ENCODE assay signal across 28 mouse cellular contexts in genomic region chr10:44780381-44780958, GRCm38 (mm10).
"Had no signal": no experiment of that assay in that cellular context is flagged by ENCODE, and none has a peak within 500 bp of the region (broad histone marks: within the 10 kb centered on the region; RNA-seq: fewer than 3 reads in every experiment).

No protein-coding gene starts in this region.

- H3K36me3 ChIP-seq: limb, embryonic 10.5 days; limb, embryonic 12.5 days; limb, embryonic 13.5 days; limb, embryonic 15.5 days; liver, embryonic 12.5 days; liver, embryonic 13.5 days; liver, embryonic 15.5 days; lung, embryonic 15.5 days; midbrain, embryonic 10.5 days; midbrain, embryonic 12.5 days; midbrain, embryonic 13.5 days; midbrain, embryonic 15.5 days; neural tube, embryonic 12.5 days had no signal

- H3K4me1 ChIP-seq: limb, embryonic 13.5 days; limb, embryonic 15.5 days; liver, embryonic 12.5 days; liver, embryonic 13.5 days; liver, embryonic 15.5 days; lung, embryonic 15.5 days; megakaryocyte, embryonic 14.5 days; midbrain, embryonic 12.5 days; midbrain, embryonic 13.5 days; midbrain, embryonic 15.5 days; neural tube, embryonic 12.5 days had no signal

- H3K27ac ChIP-seq: limb, embryonic 10.5 days; limb, embryonic 12.5 days; limb, embryonic 13.5 days; limb, embryonic 15.5 days; liver, embryonic 12.5 days; liver, embryonic 13.5 days; liver, embryonic 14.5 days; liver, embryonic 15.5 days; lung, embryonic 15.5 days; macrophage; midbrain, embryonic 10.5 days; midbrain, embryonic 12.5 days; midbrain, embryonic 13.5 days; midbrain, embryonic 15.5 days; neural tube, embryonic 12.5 days had no signal

- H3K9me3 ChIP-seq: limb, embryonic 10.5 days; limb, embryonic 12.5 days; limb, embryonic 13.5 days; limb, embryonic 15.5 days; liver, embryonic 12.5 days; liver, embryonic 13.5 days; liver, embryonic 15.5 days; lung, embryonic 15.5 days; midbrain, embryonic 10.5 days; midbrain, embryonic 12.5 days; midbrain, embryonic 13.5 days; midbrain, embryonic 15.5 days; neural tube, embryonic 12.5 days had no signal

- H3K4me3 ChIP-seq: limb, embryonic 10.5 days; limb, embryonic 12.5 days; limb, embryonic 13.5 days; limb, embryonic 15.5 days; liver, embryonic 12.5 days; liver, embryonic 13.5 days; liver, embryonic 15.5 days; lung, embryonic 15.5 days; megakaryocyte, embryonic 14.5 days; midbrain, embryonic 10.5 days; midbrain, embryonic 12.5 days; midbrain, embryonic 13.5 days; midbrain, embryonic 15.5 days; myocyte; neural tube, embryonic 12.5 days had no signal

- ATAC-seq: liver, embryonic 12.5 days; liver, postnatal 0 days; lung, postnatal 0 days; midbrain, embryonic 13.5 days; midbrain, embryonic 15.5 days; midbrain, embryonic 16.5 days had no signal

- H3K9ac ChIP-seq: limb, embryonic 12.5 days; limb, embryonic 13.5 days; limb, embryonic 15.5 days; liver, embryonic 12.5 days; liver, embryonic 13.5 days; liver, embryonic 14.5 days; liver, embryonic 15.5 days; liver, postnatal 0 days; lung, embryonic 14.5 days; lung, embryonic 15.5 days; midbrain, embryonic 12.5 days; midbrain, embryonic 13.5 days; midbrain, embryonic 15.5 days; neural tube, embryonic 12.5 days had no signal

- DNase-seq: liver; liver, embryonic 13.5 days; liver, postnatal 0 days; lung, adult 18-20 months; lung, adult 2 months; lung, postnatal 4 days; midbrain, embryonic 14.5 days had no signal

- H3K4me2 ChIP-seq: limb, embryonic 12.5 days; limb, embryonic 13.5 days; limb, embryonic 15.5 days; liver, embryonic 11.5 days; liver, embryonic 12.5 days; liver, embryonic 13.5 days; liver, embryonic 15.5 days; lung, embryonic 14.5 days; lung, embryonic 15.5 days; midbrain, embryonic 11.5 days; midbrain, embryonic 12.5 days; midbrain, embryonic 13.5 days; midbrain, embryonic 15.5 days; neural tube, embryonic 12.5 days had no signal

- H3K27me3 ChIP-seq: limb, embryonic 12.5 days; limb, embryonic 13.5 days; limb, embryonic 15.5 days; liver, embryonic 12.5 days; liver, embryonic 13.5 days; liver, embryonic 15.5 days; lung, embryonic 15.5 days; megakaryocyte, embryonic 14.5 days; midbrain, embryonic 12.5 days; midbrain, embryonic 13.5 days; midbrain, embryonic 15.5 days; neural tube, embryonic 12.5 days had no signal
